Mouse (Mus musculus): ENCODE measurements around the gene Tnk1.
A peak's percentile ranks its signal among the peaks of the same experiment; 100 is the strongest.

Tnk1 gene

GRCm38 (mm10) chr11:69837604-69837951 lies 21.0 kb downstream of the Tnk1 start, which contains the start of gene Nlgn2:
TSS of gene Nlgn2 (minus strand) at chr11:69837784.
- no peak for DNase-seq

GRCm38 (mm10) chr11:69836703-69837576 lies 21.6 kb downstream of the Tnk1 start:
- DNase-seq: peak; percentile 39 to 59

- no peak for DNase-seq
Observed at GRCm38 (mm10) chr11:69835966-69836335, 22.6 kb downstream of the Tnk1 start.

GRCm38 (mm10) chr11:69835326-69835965 lies 23.1 kb downstream of the Tnk1 start:
- DNase-seq: no peak

- peak; percentile 54 to 64 for DNase-seq
Observed at GRCm38 (mm10) chr11:69834001-69834549, 24.5 kb downstream of the Tnk1 start.

GRCm38 (mm10) chr11:69833554-69833953 lies 25.0 kb downstream of the Tnk1 start:
- DNase-seq: no peak

GRCm38 (mm10) chr11:69828832-69829231 lies 29.7 kb downstream of the Tnk1 start:
- DNase-seq: no peak

GRCm38 (mm10) chr11:69823456-69823855 lies 35.1 kb downstream of the Tnk1 start:
- DNase-seq: no peak

GRCm38 (mm10) chr11:69822080-69822479 lies 36.5 kb downstream of the Tnk1 start, which contains the start of gene Spem1:
TSS of gene Spem1 (minus strand) at chr11:69822180.
- no peak for DNase-seq

- DNase-seq: no peak
Observed at GRCm38 (mm10) chr11:69818871-69819270, 39.7 kb downstream of the Tnk1 start.

GRCm38 (mm10) chr11:69818365-69818764 lies 40.2 kb downstream of the Tnk1 start, which contains the start of gene Spem2:
TSS of gene Spem2 (minus strand) at chr11:69818465.
- no peak for DNase-seq

GRCm38 (mm10) chr11:69816520-69816919 lies 42.0 kb downstream of the Tnk1 start:
- no peak for DNase-seq

- no peak for DNase-seq
Observed at GRCm38 (mm10) chr11:69815155-69815554, 43.4 kb downstream of the Tnk1 start, which contains the start of gene Gm39566. TSS of gene Gm39566 (minus strand) at chr11:69815298.

GRCm38 (mm10) chr11:69810280-69810679 lies 48.2 kb downstream of the Tnk1 start:
- no peak for DNase-seq

- no peak for DNase-seq
Observed at GRCm38 (mm10) chr11:69807641-69808040, 50.9 kb downstream of the Tnk1 start.

GRCm38 (mm10) chr11:69806378-69806777 lies 52.2 kb downstream of the Tnk1 start:
- DNase-seq: no peak

GRCm38 (mm10) chr11:69804972-69805909 lies 53.3 kb downstream of the Tnk1 start, which contains the start of gene Tmem102:
TSS of gene Tmem102 (minus strand) at chr11:69805624.
- peak; percentile 59 to 75 for DNase-seq

- DNase-seq: peak in 1 of 2 experiments; percentile 25
Observed at GRCm38 (mm10) chr11:69804652-69804940, 53.9 kb downstream of the Tnk1 start.

GRCm38 (mm10) chr11:69803786-69804651 lies 54.5 kb downstream of the Tnk1 start:
- DNase-seq: peak; percentile 84 to 88

GRCm38 (mm10) chr11:69803328-69803727 lies 55.2 kb downstream of the Tnk1 start:
- no peak for DNase-seq

GRCm38 (mm10) chr11:69802648-69803105 lies 55.9 kb downstream of the Tnk1 start:
- peak; percentile 90 to 92 for DNase-seq
